Mouse (Mus musculus) spleen, embryonic (tissue): ENCODE measurements around the gene Agmat.
"Not testable (repeated sequence)": the region's sequence is repeated elsewhere in the genome, so short reads cannot be mapped to it uniquely, and the experiment has no call there.

Experiments used
- CTCF ChIA-PET: fragments of 350-600 bp; sonication (Branson Sonifier 250); formaldehyde crosslinking; loops from one replicate; lab custom pipeline; 2022; lab: Charles Lee

Agmat gene

GRCm38 (mm10) chr4:141769501-141770160 is 23.2 kb downstream of the Agmat start:
- CTCF ChIA-PET, result no interaction called here

DNA sequence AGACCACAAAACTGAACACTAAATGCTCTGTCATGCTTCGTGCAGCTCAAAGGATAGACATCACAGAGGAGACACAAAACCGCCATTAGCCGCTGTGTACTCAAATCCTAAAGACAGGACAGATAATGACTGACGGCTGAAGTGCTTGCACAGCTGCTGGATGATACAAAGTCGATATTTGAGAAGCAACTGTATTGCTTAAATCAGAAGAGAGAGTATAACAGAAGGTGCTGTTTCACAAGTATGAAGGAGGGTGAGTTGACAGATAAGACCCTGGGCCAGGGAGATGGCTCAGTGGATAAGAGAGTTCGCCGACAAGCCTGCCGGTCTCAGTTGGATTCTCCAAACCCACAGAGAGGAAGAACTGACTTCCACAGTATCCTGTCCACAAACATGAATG is 25.4 kb downstream of the Agmat start:
- CTCF ChIA-PET, result no interaction called here

GRCm38 (mm10) chr4:141773019-141773418 is 26.5 kb downstream of the Agmat start:
- CTCF ChIA-PET, result not testable (repeated sequence)

DNA sequence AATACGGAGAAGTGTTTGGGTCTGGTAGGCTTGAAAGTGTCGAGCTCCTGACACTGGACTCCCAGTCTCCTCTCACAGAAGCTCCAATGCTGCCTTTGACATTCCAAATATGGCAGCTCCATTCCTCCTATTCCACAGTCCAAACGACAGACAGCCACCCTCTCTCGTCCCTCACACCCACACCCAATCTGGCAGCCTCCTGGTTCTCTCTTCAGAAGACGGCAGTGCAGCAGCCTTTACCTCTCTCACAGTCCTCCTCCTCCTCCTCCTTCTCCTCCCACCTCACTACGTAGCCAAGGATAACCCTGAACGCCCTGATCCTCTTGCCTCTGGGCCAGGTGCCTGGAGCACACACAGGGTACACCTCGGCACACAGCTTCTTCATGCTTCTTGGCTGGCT is 33.4 kb downstream of the Agmat start:
- CTCF ChIA-PET, result no interaction called here

DNA sequence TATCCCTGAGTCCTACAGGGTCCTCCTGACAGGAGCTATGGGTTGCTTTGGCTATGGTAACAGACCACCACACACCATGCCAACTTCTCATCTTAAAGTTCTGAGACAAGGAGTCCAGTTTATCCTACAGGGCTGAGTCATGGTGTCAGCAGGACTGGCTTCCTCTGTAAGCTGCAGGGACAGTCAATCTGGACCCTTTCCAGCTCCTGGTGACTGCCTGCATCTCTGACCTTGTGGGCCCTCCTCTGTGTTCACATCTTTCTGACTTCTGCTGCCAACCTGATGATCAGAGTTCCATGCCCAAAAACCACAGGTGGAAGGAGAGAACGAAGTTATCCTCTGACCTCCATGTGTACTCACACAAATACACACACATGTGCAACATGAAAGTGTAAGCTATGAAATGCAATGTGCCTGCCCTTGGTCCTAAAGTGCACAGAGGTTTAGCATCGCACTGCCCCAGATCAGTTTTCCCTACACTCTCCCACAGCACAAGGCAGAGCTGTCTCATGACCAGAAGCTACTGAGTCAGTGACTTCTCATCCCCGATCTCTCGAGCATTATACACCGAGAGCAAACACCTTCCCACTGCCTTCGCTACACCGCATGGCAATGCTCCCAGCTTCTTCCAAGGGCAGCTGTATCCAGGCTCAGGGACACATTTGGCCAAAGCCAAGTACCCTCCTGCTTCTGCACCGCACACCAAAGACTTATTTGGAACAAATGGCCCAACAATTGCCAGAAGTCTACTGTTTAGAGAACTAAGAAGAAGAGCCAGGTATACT is 34.9 kb downstream of the Agmat start:
- CTCF ChIA-PET, result no interaction called here

GRCm38 (mm10) chr4:141784835-141785234 is 38.4 kb downstream of the Agmat start:
- CTCF ChIA-PET, result interaction anchor here (0.6 kb wide), 1 partner anchor 47 kb away, joined by 3 read pairs; no protein-coding TSS in a partner anchor

- CTCF ChIA-PET, result no interaction called here
Measured at GRCm38 (mm10) chr4:141786141-141786540, 39.7 kb downstream of the Agmat start.

DNA sequence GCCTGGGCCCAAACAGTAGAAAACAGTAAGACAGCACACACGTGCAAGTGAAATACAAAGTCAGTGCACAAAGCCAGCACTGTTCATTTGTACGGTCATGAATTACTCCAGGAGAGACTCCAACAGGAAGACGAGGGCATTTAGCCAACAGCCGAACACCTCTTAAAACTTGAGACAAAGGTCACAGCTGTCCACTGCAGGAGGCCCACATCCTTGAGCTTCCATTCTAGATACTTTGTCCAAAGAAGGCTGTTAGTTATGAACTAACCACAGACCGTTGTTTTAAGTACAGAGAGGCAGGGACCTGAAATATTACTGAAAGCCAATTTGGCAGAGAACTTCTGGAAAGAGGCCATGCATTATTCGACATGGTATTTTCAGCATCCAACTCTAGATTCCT is 40.6 kb downstream of the Agmat start:
- CTCF ChIA-PET, result no interaction called here

- CTCF ChIA-PET, result no interaction called here
Measured at GRCm38 (mm10) chr4:141787462-141787861, 41.0 kb downstream of the Agmat start.

- CTCF ChIA-PET, result interaction anchor here (0.6 kb wide), 1 partner anchor 99 kb away, joined by 3 read pairs; no protein-coding TSS in a partner anchor
Measured at GRCm38 (mm10) chr4:141789564-141790218, 43.2 kb downstream of the Agmat start.

GRCm38 (mm10) chr4:141790524-141790990 is 44.1 kb downstream of the Agmat start, which contains the start of gene Dnajc16:
Gene Dnajc16 (minus strand): TSS chr4:141790931.
- CTCF ChIA-PET, result no interaction called here

GRCm38 (mm10) chr4:141791486-141791885 is 45.0 kb downstream of the Agmat start:
- CTCF ChIA-PET, result interaction anchor here (0.6 kb wide), 2 partner anchors 25 to 679 kb away, joined by 3 to 4 read pairs; no protein-coding TSS in a partner anchor

DNA sequence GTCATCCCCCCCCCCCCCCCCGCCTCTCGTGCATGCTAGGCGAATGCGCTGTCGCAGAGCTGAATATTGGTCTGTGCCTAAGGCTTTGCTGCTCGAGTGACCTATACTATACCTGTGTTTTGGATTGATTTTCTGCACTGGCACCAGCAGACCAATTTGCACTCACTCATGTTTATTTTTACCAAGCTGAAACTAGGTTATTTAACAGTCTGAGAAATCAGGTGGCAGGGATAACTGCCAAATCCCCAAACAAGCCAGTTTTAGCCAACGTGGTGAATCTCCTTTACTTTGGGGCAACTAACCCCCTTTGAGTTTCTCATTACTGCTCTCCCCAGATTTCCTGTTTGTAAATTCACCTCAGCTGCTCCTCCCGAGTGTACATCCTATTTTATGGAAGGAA is 45.5 kb downstream of the Agmat start:
- CTCF ChIA-PET, result interaction anchor here (0.6 kb wide), 2 partner anchors 25 to 678 kb away, joined by 3 to 4 read pairs; no protein-coding TSS in a partner anchor

DNA sequence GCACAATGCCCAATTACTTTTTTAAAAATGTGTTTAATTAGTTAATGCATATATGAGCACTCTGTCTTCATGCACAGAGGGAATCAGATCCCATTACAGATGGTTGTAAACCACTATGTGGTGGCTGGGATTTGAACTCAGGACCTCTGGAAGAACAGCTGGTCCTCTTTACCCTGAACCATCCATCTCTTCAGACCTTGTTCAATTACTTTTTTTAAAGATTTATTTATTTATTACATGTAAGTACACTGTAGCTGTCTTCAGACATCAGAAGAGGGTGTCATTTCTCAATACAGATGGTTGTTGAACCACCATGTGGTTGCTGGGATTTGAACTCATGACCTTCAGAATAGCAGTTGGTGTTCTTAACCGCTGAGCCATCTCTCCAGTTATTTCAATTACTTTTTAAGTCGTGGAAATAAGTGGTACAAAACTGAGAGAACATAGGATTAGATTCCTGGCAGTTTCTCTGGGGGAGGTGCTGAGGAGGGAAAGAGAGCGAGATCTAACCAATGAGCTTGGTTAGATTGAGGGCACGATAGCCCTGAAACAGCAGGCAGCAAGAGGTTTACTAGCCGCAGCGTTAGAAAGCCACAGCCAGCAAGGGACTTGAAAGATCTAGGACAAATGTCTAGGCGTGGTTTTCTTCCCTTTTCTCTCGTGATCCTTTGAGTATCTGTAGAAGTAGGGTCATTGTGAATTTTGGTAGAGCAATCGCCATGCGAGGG is 46.2 kb downstream of the Agmat start:
- CTCF ChIA-PET, result no interaction called here

DNA sequence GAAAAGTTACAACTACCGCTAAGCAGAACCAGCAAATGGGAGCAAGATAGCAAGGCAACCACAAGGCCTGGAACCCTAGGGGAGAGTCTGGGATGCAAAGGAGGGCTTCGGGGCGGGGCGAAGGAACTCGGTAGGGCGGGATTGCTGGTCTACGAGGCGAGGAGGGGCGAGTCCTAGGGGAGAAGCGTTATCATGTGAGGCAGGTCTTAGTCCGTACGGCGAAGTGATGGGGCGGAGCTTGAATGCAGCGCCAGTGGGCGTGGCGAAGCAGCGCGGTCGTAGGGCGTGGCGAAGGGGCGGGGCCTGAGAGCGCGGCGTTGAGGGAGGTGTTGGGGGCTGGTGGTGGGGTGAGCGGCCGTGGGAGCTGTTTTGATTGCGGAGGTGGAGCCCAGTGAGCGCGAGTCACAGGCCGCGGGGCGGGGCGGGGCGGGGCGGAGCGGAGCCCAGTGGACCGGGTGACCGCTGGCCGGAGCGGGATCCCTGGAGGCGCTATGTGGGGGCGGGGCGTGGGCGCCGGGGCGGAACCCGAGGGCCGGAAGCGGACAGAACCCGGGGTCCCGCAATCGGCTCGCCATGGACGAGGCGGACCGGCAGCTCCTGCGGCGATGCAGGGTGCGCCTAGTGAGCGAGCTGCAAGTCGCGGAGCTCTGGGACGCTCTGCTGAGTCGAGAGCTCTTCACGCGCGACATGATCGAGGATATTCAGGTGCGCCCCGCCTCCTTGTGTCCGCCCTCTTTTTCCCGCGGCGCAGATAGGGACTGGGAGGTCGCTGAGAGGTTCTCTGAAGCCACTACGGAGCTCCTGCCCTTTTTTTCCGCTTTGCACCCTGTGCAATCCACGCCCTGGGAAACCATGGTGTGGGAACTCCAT is 47.0 kb downstream of the Agmat start, which contains the start of gene Casp9:
Gene Casp9 (plus strand): TSS at position 331 of the 870 bp plus-strand sequence.
- CTCF ChIA-PET, result no interaction called here

- CTCF ChIA-PET, result no interaction called here
Measured at GRCm38 (mm10) chr4:141794152-141794535, 47.7 kb downstream of the Agmat start.

DNA sequence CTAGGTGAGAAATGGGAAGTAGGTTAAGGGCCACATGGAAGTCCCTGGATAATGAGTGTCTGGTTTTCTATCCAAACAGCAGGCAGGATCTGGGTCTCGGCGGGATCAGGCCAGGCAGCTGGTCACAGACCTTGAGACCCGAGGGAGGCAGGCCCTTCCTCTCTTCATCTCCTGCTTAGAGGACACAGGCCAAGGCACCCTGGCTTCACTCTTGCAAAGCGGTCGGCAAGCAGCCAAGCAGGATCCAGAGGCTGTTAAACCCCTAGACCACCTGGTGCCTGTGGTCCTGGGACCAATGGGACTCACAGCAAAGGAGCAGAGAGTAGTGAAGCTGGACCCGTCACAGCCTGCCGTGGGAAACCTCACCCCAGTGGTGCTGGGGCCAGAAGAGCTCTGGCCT is 49.9 kb downstream of the Agmat start:
- CTCF ChIA-PET, result no interaction called here

- CTCF ChIA-PET, result no interaction called here
Measured at GRCm38 (mm10) chr4:141796954-141797353, 50.5 kb downstream of the Agmat start.

- CTCF ChIA-PET, result no interaction called here
Measured at GRCm38 (mm10) chr4:141797545-141797944, 51.1 kb downstream of the Agmat start.

GRCm38 (mm10) chr4:141804105-141804504 is 57.6 kb downstream of the Agmat start:
- CTCF ChIA-PET, result no interaction called here
